Mouse (Mus musculus): ENCODE results near the gene Macrod1. TPM values are rescaled to one million over a fixed set of nuclear protein-coding genes. Genes with fewer than 3 reads are reported as not detected.

The Macrod1 gene
- polyA plus RNA-seq, 1 experiment from 2014 or later = 3.6 TPM

DNA sequence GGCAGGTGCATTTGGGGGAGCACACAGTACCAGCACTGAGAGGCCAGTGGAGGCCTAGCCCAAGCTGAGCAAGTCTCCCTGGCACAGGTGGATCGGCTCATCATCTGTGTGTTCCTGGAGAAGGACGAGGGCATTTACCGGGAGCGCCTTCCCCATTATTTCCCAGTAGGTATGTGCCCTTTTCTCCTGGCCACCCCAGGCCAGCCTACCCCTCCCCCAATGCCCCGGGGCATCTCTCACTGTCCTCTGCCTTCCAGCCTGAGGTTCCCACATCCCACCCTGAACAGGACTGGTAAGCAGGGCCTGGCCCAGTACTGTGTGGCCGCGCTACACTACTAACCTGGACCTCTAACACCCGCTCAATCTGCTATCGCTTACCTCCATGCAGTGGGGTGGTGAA, 140.8 kb downstream of the Macrod1 start:
- H3K36me3 ChIP-seq (ENCODE audit: control insufficient read depth, insufficient read depth, low read length) = peaks cover 17% of the 10 kb centered on the region
- no peaks in the 10 kb centered on the region for H3K9me3 ChIP-seq (ENCODE audit: control insufficient read depth, low read length)
- no peak overlapping the region for H3K27ac ChIP-seq (ENCODE audit: low read depth, low read length)
- DNase-seq (ENCODE audit: low spot score) (no peak), ATAC-seq (replicated peaks; ENCODE audit: low FRiP score) (peak; percentile 15; the same call in 1 of the 2 replicates)
- H3K4me2 ChIP-seq (ENCODE audit: low read depth, low read length, severe bottlenecking) = no peak overlapping the region
- peaks cover 12% of the 10 kb centered on the region for H3K4me1 ChIP-seq (replicated peaks; ENCODE audit: control insufficient read depth, insufficient read depth, low read length)
- WGBS = 81% methylated on average over 9 of the region's 9 CpGs
- H3K27me3 ChIP-seq (ENCODE audit: control insufficient read depth, insufficient read depth, low read length) = no peaks in the 10 kb centered on the region
- no peak overlapping the region for H3K9ac ChIP-seq (ENCODE audit: low read length)
- no peak overlapping the region for H3K4me3 ChIP-seq (ENCODE audit: low read depth, low read length)

DNA sequence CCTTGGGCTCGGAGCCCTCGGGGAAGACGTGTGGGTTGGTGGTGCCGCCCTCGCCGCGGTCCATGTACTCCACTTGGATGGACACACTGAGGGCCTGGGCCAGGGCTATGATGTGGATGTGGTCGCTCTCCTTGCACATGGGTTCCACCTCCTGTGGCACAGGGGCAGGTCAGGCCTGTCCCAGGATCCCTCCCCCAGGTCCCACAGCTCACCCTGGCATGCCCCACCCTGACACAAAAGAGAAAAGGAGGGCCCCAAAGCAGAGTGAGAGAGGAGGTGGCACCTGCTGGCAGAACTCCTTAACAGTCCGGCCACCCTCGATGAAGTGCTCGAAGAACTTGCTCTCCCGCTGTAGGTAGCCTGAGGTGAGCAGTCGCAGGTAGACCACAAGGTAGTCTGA, 142.5 kb downstream of the Macrod1 start:
- H3K9me3 ChIP-seq (ENCODE audit: control insufficient read depth, low read length) = no peaks in the 10 kb centered on the region
- H3K4me3 ChIP-seq (ENCODE audit: low read depth, low read length) = no peak overlapping the region
- ATAC-seq (replicated peaks; ENCODE audit: low FRiP score) = no peak
- 97% methylated on average over 13 of the region's 13 CpGs for WGBS
- H3K27me3 ChIP-seq (ENCODE audit: control insufficient read depth, insufficient read depth, low read length) = no peaks in the 10 kb centered on the region
- H3K27ac ChIP-seq (ENCODE audit: low read depth, low read length) = no peak overlapping the region
- no peak overlapping the region for H3K4me2 ChIP-seq (ENCODE audit: low read depth, low read length, severe bottlenecking)
- peaks cover 12% of the 10 kb centered on the region for H3K4me1 ChIP-seq (replicated peaks; ENCODE audit: control insufficient read depth, insufficient read depth, low read length)
- H3K9ac ChIP-seq (ENCODE audit: low read length) = no peak overlapping the region
- DNase-seq (ENCODE audit: low spot score) = no peak
- H3K36me3 ChIP-seq (ENCODE audit: control insufficient read depth, insufficient read depth, low read length) = peaks cover 23% of the 10 kb centered on the region

DNA sequence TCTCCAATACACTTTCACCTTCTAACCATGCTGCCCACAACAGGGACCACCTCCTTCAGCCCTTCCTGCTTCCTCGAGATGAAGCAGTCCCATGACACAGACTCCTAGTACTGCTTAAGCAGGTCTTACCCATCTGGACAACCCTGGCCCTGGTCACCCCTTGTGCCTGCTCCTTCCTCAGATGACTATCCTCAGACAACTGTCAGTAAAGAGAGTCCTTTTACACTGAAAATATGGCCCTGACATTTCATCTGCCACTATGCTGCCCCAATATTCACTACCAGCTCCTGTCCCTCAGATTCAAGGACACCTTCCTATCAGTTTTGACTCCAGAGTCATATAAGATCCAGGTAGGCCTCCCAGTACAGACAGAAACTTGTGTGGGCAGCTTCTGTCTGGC, 143.8 kb downstream of the Macrod1 start:
- H3K4me3 ChIP-seq (ENCODE audit: low read depth, low read length) = no peak overlapping the region
- 73% methylated on average over 1 of the region's 1 CpGs for WGBS
- H3K36me3 ChIP-seq (ENCODE audit: control insufficient read depth, insufficient read depth, low read length) = peaks cover 23% of the 10 kb centered on the region
- no peak overlapping the region for H3K4me2 ChIP-seq (ENCODE audit: low read depth, low read length, severe bottlenecking)
- peaks cover 14% of the 10 kb centered on the region for H3K4me1 ChIP-seq (replicated peaks; ENCODE audit: control insufficient read depth, insufficient read depth, low read length)
- ATAC-seq (replicated peaks; ENCODE audit: low FRiP score) (no peak), DNase-seq (ENCODE audit: low spot score) (no peak)
- no peak overlapping the region for H3K27ac ChIP-seq (ENCODE audit: low read depth, low read length)
- no peaks in the 10 kb centered on the region for H3K27me3 ChIP-seq (ENCODE audit: control insufficient read depth, insufficient read depth, low read length)
- no peaks in the 10 kb centered on the region for H3K9me3 ChIP-seq (ENCODE audit: control insufficient read depth, low read length)
- H3K9ac ChIP-seq (ENCODE audit: low read length) = no peak overlapping the region

DNA sequence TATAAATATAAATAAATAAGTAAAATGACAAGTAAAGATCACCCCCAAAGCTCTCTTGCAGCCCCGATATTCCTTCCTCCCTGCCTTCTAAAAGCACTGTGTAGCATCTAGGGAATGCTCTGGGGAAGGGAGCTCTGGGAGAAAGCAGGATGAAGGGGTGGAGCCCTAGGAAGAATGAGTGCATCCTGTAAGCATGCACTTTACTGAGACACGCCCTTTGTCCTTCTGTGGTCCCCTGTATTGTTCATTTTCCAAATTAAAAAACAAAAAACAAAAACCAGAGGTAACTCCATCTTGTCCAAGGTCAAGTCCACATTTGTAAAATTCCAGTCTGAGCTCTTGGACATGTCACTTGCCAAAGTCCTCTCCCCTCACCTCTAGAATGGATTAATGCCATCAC, 148.3 kb downstream of the Macrod1 start:
- ATAC-seq (replicated peaks; ENCODE audit: low FRiP score) (no peak), DNase-seq (ENCODE audit: low spot score) (no peak)
- Histone ChIP-seq H3K4me2 (ENCODE audit: low read depth, low read length, severe bottlenecking) (peak overlapping the region; percentile 76), H3K27me3 (ENCODE audit: control insufficient read depth, insufficient read depth, low read length) (no peaks in the 10 kb centered on the region), H3K4me1 (replicated peaks; ENCODE audit: control insufficient read depth, insufficient read depth, low read length) (peaks cover 5% of the 10 kb centered on the region; the same call in 1 of the 2 replicates), H3K4me3 (ENCODE audit: low read depth, low read length) (peak overlapping the region; percentile 87), H3K9me3 (ENCODE audit: control insufficient read depth, low read length) (no peaks in the 10 kb centered on the region), H3K27ac (ENCODE audit: low read depth, low read length) (no peak overlapping the region), H3K36me3 (ENCODE audit: control insufficient read depth, insufficient read depth, low read length) (peaks cover 12% of the 10 kb centered on the region), H3K9ac (ENCODE audit: low read length) (peak overlapping the region; percentile 90)
- 80% methylated on average over 2 of the region's 2 CpGs for WGBS

DNA sequence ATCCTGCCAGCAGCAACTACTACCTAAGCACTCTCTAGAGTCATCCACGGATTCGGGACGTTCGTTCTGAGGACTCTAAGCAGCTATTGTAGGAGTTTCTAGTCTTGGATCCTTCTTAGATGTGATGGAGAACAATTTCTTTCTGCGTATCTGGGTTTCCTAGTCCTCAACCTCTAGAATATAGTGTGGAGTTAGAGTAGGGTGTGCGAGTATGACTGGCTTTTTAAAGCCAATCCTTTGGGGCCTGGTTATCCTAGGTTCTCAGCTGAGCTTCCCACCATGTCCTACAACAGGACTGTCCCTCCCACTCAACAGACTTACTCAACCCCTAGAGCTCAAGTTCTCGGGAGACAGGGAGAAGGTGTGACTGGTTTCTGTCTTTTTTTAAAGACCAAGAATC, 148.7 kb downstream of the Macrod1 start:
- Histone ChIP-seq H3K27ac (ENCODE audit: low read depth, low read length) (peak overlapping the region; percentile 97), H3K9me3 (ENCODE audit: control insufficient read depth, low read length) (no peaks in the 10 kb centered on the region), H3K36me3 (ENCODE audit: control insufficient read depth, insufficient read depth, low read length) (peaks cover 8% of the 10 kb centered on the region), H3K27me3 (ENCODE audit: control insufficient read depth, insufficient read depth, low read length) (no peaks in the 10 kb centered on the region), H3K9ac (ENCODE audit: low read length) (peak overlapping the region; percentile 90), H3K4me1 (replicated peaks; ENCODE audit: control insufficient read depth, insufficient read depth, low read length) (peaks cover 5% of the 10 kb centered on the region; the same call in 1 of the 2 replicates), H3K4me3 (ENCODE audit: low read depth, low read length) (peak overlapping the region; percentile 87), H3K4me2 (ENCODE audit: low read depth, low read length, severe bottlenecking) (peak overlapping the region; percentile 76)
- WGBS = 31% methylated on average over 7 of the region's 7 CpGs
- ATAC-seq (replicated peaks; ENCODE audit: low FRiP score) = no peak
- no peak for DNase-seq (ENCODE audit: low spot score)

DNA sequence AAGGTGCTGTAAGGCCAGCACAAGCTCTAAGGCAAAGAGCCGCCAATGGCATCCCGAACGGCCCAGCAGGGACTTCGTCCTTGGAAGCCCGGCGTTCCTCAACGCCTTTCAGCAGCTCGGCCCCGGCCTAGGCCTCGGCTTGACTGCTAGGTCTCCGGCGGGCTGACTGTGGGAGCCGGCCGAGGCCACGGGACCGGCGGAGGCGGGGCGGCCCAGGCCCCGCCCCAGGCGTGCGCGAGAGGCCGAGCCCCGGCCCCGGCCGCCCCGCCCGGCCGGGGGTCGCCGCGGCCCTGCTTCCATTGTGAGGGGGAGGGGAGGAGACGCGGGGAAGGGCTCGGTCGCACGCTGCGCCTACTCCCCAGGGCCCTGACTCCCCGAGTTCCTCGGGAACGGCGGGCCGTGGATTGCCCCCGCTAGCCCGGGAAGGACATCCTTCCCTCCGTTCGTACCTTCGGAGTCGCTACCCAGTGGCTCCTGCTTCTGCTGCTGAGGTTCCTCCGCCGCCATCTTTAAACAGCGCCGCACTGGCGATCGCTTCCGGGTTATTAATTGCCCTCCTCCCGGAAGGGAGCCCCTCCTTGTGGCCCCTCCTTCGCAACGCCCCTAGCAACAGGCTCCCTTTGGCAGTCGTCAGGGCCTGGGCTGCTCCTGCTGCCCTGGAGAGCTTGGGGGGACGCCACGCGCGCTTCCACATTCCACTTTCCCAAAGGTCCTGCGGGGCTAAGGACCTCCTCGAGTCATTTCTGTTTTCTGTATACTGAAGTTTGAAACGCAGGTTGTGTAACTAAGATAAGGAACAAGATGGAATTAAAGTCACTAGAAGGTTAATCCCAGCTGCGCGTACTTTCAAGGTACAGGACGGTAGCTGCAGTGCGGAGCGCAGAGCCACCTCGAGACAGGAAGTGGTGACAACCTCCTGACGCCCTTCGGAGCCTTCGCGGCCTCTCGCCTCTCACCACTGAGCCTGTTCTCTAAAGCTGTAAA, 149.4 kb downstream of the Macrod1 start, which contains the start of gene Otub1:
Gene Otub1 (minus strand): TSS at position 564 of the 984 bp plus-strand sequence.
- WGBS = under 1% methylated on average over 79 of the region's 79 CpGs
- Histone ChIP-seq H3K9ac (ENCODE audit: low read length) (peak within 1 kb of the TSS; percentile 90), H3K9me3 (ENCODE audit: control insufficient read depth, low read length) (no peaks in the 10 kb centered on the region), H3K27me3 (ENCODE audit: control insufficient read depth, insufficient read depth, low read length) (no peaks in the 10 kb centered on the region), H3K36me3 (ENCODE audit: control insufficient read depth, insufficient read depth, low read length) (peaks cover 5% of the 10 kb centered on the region; the same call in 1 of the 2 replicates), H3K4me1 (replicated peaks; ENCODE audit: control insufficient read depth, insufficient read depth, low read length) (peaks cover 5% of the 10 kb centered on the region; the same call in 1 of the 2 replicates), H3K4me3 (ENCODE audit: low read depth, low read length) (peak within 1 kb of the TSS; percentile 87), H3K27ac (ENCODE audit: low read depth, low read length) (peak within 1 kb of the TSS; percentile 97), H3K4me2 (ENCODE audit: low read depth, low read length, severe bottlenecking) (peak within 1 kb of the TSS; percentile 76)
- DNase-seq (ENCODE audit: low spot score) (peak; percentile 97), ATAC-seq (replicated peaks; ENCODE audit: low FRiP score) (peak; percentile 97)

DNA sequence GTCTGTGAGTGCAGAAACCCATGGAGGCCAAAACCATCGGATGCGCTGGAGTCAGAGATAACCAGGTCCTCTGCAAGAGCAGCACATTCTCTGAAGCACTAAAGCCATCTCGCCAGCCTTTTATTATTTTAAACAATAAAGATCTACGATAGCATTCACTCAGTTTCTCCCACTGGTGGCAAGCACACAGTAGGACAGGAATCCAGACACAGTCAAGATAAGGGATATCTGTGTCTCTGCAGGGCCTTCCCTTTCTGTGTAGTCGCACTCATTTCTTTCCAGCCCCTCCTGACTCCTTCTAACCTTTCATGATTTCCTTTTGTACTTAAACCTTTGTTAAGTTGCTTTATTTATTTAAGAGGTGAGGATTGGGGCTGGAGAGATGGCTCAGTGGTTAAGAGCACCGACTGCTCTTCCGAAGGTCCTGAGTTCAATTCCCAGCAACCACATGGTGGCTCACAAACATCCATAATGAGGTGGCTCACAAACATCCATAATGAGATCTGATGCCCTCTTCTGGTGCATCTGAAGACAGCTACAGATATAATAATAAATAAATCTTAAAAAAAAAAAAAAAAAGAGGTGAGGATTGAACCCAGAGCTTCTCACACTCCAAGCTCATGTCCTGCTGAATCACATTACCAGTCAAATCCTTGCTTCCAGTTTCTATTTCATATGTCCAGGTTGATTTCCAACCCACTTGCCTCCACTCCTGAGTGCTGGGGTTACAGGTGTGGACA, 153.5 kb downstream of the Macrod1 start:
- 91% methylated on average over 7 of the region's 7 CpGs for WGBS
- ATAC-seq (replicated peaks; ENCODE audit: low FRiP score) (no peak), DNase-seq (ENCODE audit: low spot score) (no peak)
- H3K4me3 ChIP-seq (ENCODE audit: low read depth, low read length) = no peak overlapping the region
- H3K27ac ChIP-seq (ENCODE audit: low read depth, low read length) = no peak overlapping the region
- H3K4me2 ChIP-seq (ENCODE audit: low read depth, low read length, severe bottlenecking) = no peak overlapping the region
- H3K9ac ChIP-seq (ENCODE audit: low read length) = no peak overlapping the region
- H3K9me3 ChIP-seq (ENCODE audit: control insufficient read depth, low read length) = no peaks in the 10 kb centered on the region
- H3K4me1 ChIP-seq (replicated peaks; ENCODE audit: control insufficient read depth, insufficient read depth, low read length) = peaks cover 5% of the 10 kb centered on the region; the same call in 1 of the 2 replicates
- no peaks in the 10 kb centered on the region for H3K27me3 ChIP-seq (ENCODE audit: control insufficient read depth, insufficient read depth, low read length)
- peaks cover 3% of the 10 kb centered on the region; the same call in 1 of the 2 replicates for H3K36me3 ChIP-seq (ENCODE audit: control insufficient read depth, insufficient read depth, low read length)

DNA sequence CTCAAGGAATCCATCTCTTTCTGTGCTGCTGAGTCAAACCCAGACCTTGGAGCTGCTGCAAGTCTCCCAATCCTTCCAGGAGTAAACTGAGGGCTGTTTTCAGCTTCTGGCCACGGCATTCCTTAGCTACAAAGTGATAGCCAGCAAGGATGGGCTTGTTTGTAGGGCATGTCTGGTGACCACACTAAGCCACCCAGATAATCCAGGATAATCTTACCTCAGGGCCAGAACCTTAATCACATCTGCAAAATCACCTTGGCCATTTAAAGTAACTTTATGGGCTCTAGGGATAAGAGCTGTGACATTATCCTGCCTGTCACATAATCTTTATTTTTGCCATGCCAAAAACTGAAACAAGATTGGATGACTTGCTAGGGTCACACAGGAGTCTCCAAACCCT, 155.6 kb downstream of the Macrod1 start:
- Histone ChIP-seq H3K4me3 (ENCODE audit: low read depth, low read length) (no peak overlapping the region), H3K27me3 (ENCODE audit: control insufficient read depth, insufficient read depth, low read length) (no peaks in the 10 kb centered on the region), H3K9me3 (ENCODE audit: control insufficient read depth, low read length) (no peaks in the 10 kb centered on the region), H3K27ac (ENCODE audit: low read depth, low read length) (no peak overlapping the region), H3K4me2 (ENCODE audit: low read depth, low read length, severe bottlenecking) (no peak overlapping the region), H3K9ac (ENCODE audit: low read length) (no peak overlapping the region), H3K36me3 (ENCODE audit: control insufficient read depth, insufficient read depth, low read length) (peaks cover 3% of the 10 kb centered on the region; the same call in 1 of the 2 replicates), H3K4me1 (replicated peaks; ENCODE audit: control insufficient read depth, insufficient read depth, low read length) (peaks cover 10% of the 10 kb centered on the region)
- DNase-seq (ENCODE audit: low spot score) = no peak
- no peak for ATAC-seq (replicated peaks; ENCODE audit: low FRiP score)
- 93% methylated on average over 1 of the region's 1 CpGs for WGBS
